Mouse (Mus musculus): ENCODE results near the gene Cct8. TPM values are rescaled to one million over a fixed set of nuclear protein-coding genes. Genes with fewer than 3 reads are reported as not detected.
A peak's percentile ranks its signal among the peaks of the same experiment; 100 is the strongest.

Cct8 gene
- 474 and 481 TPM in 2 replicates for polyA plus RNA-seq (2014; fragmentation: Nextera tagmentation; extraction: Ambion mirVana)

DNA sequence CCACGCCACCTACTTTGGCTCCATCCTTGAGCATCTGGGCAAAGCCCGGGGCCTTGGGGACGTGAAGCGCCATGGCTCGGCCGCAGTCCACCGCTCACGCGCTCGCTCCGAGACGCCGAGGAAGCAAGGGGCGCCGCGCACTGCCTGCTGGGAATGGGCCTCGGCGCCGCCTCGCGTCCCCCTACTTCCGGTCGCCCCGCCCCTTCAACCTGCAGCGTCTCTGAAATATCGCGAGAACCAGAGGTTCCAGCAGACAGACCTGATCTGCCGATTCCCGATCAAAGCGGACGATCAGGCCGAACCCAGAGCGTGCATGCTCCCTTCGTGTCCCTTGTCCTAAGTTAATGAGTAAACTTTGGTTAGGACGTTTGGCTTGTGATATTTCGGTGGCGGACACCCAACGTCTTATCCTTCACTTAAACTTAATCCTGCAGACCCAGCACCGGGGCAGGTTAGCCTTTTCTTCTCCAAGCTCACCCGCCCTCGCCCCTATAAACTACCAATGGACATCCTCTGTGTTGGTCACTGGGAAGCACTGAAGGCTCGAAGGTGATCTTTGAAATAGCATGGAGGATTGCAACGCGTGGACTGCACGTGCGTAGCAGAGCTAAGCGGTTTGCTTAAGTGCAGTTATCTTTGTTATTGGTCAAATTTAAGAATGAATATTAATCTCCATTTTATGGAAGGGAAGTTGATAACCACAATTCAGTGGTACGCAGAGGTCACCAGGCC lies at the start of gene Cct8:
TSS of gene Cct8 (minus strand) at position 158 of the 732 bp plus-strand sequence.
- Histone ChIP-seq H3K4me1 (ENCODE audit: insufficient read depth) (peaks cover 4% of the 10 kb centered on the region; the same call in 1 of the 2 replicates), H3K9me3 (ENCODE audit: low read depth, low read length) (no peaks in the 10 kb centered on the region), H3K27me3 (ENCODE audit: insufficient read depth, low read length) (no peaks in the 10 kb centered on the region), H3K27ac (ENCODE audit: low read depth) (peak within 1 kb of the TSS; percentile 84), H3K4me3 (ENCODE audit: low read depth, low read length) (peak within 1 kb of the TSS; percentile 98), H3K9ac (peak within 1 kb of the TSS; percentile 98), H3K36me3 (ENCODE audit: insufficient read depth) (peaks cover 29% of the 10 kb centered on the region), H3K4me2 (peak within 1 kb of the TSS; percentile 71)
- TF ChIP-seq CTCF (IDR thresholded peaks at IDR 0.05; ENCODE audit: low read depth) = no peak
- WGBS = under 1% methylated on average over 48 of the region's 48 CpGs
- DNase-seq (peak; percentile 99), ATAC-seq (ENCODE audit: insufficient read depth) (peak; percentile 96)

DNA sequence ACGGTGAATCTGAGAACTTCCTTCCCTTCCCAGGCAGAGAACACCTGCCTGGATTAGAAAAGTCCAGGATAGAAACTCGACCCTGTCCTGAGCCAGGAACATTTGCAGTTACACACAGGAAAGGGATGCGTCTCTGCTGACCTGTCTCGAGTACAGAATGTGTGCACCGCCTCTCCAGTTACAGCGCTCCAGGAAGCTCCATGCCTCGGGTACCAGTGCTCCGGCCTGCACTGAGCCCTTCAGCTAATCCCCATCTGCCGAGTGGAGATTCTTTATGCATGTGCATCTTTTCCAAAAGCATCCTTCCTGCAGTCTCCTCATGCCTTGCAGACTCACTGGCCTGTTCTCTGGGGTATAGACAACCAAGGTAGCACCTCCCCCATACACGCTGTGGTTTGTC lies 33.1 kb upstream of the Cct8 start:
- Histone ChIP-seq H3K4me1 (ENCODE audit: insufficient read depth) (no peaks in the 10 kb centered on the region), H3K4me2 (no peak overlapping the region), H3K9me3 (ENCODE audit: low read depth, low read length) (no peaks in the 10 kb centered on the region), H3K27me3 (ENCODE audit: insufficient read depth, low read length) (no peaks in the 10 kb centered on the region), H3K9ac (no peak overlapping the region), H3K4me3 (ENCODE audit: low read depth, low read length) (no peak overlapping the region), H3K36me3 (ENCODE audit: insufficient read depth) (no peaks in the 10 kb centered on the region), H3K27ac (ENCODE audit: low read depth) (no peak overlapping the region)
- no peak for TF ChIP-seq CTCF (IDR thresholded peaks at IDR 0.05; ENCODE audit: low read depth)
- DNase-seq (no peak), ATAC-seq (ENCODE audit: insufficient read depth) (no peak)
- WGBS = 52% methylated on average over 10 of the region's 10 CpGs

DNA sequence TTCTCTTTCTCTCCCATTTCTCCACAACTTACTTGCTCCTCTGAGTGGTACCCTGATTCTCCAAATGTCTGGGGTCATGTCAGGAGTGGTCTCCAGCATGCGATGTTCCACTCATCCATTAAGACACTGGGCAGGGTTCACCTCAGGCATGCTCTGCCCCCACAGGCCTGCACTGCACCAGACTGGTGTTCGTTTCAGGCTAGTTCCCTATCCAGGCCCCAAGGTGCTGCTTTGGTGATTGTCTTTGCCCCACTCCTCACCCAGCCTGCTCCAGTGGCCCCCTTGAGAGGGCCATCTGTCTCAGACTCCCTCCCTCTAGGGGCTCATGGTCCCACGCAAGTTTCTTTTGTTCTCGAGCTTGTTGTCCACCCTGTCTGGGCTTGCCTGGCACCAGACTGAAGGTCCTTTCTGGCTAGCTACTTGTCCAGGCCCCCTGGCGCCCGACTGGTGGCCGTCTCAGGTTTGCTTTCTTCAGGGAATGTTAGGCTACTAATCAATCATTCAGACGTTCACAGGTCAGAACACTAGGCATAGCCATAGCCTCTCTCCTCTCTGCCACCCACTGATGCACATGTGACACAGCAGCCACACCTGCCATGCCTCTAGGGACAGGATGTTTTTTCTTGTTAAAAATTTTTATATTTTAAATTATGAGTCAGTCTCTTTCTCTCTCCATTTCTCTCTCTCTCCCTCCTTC lies 32.0 kb upstream of the Cct8 start:
- no peaks in the 10 kb centered on the region for H3K9me3 ChIP-seq (ENCODE audit: low read depth, low read length)
- no peak overlapping the region for H3K9ac ChIP-seq
- ATAC-seq (ENCODE audit: insufficient read depth) (no peak), DNase-seq (no peak)
- H3K4me3 ChIP-seq (ENCODE audit: low read depth, low read length) = no peak overlapping the region
- 33% methylated on average over 8 of the region's 8 CpGs for WGBS
- no peak overlapping the region for H3K27ac ChIP-seq (ENCODE audit: low read depth)
- no peak overlapping the region for H3K4me2 ChIP-seq
- H3K36me3 ChIP-seq (ENCODE audit: insufficient read depth) = no peaks in the 10 kb centered on the region
- TF ChIP-seq CTCF (IDR thresholded peaks at IDR 0.05; ENCODE audit: low read depth) = no peak
- H3K4me1 ChIP-seq (ENCODE audit: insufficient read depth) = no peaks in the 10 kb centered on the region
- no peaks in the 10 kb centered on the region for H3K27me3 ChIP-seq (ENCODE audit: insufficient read depth, low read length)

DNA sequence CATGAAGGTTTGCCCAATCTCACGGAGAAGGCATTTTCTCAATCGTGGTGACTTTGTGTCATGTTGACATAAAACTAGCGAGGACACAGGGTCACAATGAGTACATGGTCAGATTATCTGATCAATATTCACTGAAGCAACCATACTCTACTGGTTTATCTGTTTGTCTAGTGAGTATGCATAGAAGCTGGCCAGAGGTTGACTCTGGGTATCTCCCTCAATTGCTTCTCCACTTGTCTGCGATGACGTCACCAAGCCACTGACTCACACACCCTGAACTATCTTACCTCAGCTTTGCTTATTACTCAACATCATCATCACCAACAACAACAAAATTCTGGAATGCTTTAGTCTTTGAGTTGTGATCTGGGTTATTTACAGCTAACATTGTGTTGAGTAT lies 28.6 kb upstream of the Cct8 start:
- no peak overlapping the region for H3K9ac ChIP-seq
- no peaks in the 10 kb centered on the region for H3K36me3 ChIP-seq (ENCODE audit: insufficient read depth)
- WGBS = 66% methylated on average over 5 of the region's 5 CpGs
- no peaks in the 10 kb centered on the region for H3K9me3 ChIP-seq (ENCODE audit: low read depth, low read length)
- H3K4me2 ChIP-seq = no peak overlapping the region
- no peak for DNase-seq
- no peak for TF ChIP-seq CTCF (IDR thresholded peaks at IDR 0.05; ENCODE audit: low read depth)
- H3K27ac ChIP-seq (ENCODE audit: low read depth) = no peak overlapping the region
- no peaks in the 10 kb centered on the region for H3K4me1 ChIP-seq (ENCODE audit: insufficient read depth)
- H3K27me3 ChIP-seq (ENCODE audit: insufficient read depth, low read length) = no peaks in the 10 kb centered on the region
- H3K4me3 ChIP-seq (ENCODE audit: low read depth, low read length) = no peak overlapping the region
- no peak for ATAC-seq (ENCODE audit: insufficient read depth)

DNA sequence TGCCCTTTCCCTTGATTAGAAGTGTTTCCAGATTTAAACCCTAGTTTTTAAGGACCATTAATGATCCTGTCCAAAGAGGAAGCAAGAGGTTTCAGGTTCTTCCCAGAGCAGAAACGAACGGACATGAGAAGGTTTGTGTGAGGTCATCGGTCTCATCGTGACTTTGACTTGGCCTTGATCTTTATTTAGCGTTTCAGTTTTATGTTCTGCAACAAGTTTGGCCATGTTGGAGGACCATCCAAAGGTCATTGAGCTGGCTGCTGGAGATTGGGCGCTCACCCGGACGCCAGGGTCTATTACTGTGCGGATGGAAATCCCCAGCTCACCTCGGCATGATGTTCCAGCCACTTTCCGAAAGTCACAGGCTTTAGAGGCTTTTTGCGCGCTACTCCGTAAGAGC lies 16.7 kb upstream of the Cct8 start:
- no peak overlapping the region for H3K4me3 ChIP-seq (ENCODE audit: low read depth, low read length)
- H3K27ac ChIP-seq (ENCODE audit: low read depth) = no peak overlapping the region
- TF ChIP-seq CTCF (IDR thresholded peaks at IDR 0.05; ENCODE audit: low read depth) = no peak
- no peak for ATAC-seq (ENCODE audit: insufficient read depth)
- H3K4me1 ChIP-seq (ENCODE audit: insufficient read depth) = no peaks in the 10 kb centered on the region
- no peak overlapping the region for H3K4me2 ChIP-seq
- no peak for DNase-seq
- H3K9me3 ChIP-seq (ENCODE audit: low read depth, low read length) = no peaks in the 10 kb centered on the region
- no peaks in the 10 kb centered on the region for H3K27me3 ChIP-seq (ENCODE audit: insufficient read depth, low read length)
- H3K9ac ChIP-seq = no peak overlapping the region
- no peaks in the 10 kb centered on the region for H3K36me3 ChIP-seq (ENCODE audit: insufficient read depth)
- 89% methylated on average over 14 of the region's 14 CpGs for WGBS

DNA sequence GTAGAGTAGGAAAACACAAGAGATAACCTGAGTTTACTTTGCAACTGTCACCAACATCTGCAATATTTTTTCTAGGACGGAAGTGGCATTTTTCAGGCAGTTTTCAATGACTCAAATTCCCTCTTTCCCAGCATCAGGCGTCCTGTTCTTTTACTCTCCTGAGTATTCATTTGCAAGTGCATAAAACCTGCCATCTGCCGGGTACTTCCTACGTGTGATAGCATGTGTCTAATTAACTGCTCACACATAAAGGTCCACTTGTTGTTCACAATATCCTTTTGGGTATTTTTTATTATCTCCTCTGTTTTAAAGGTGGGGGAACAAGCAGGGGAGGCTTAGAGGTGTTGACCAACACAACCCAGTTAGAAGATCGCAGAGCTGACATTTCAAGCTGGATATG lies 16.0 kb upstream of the Cct8 start:
- Histone ChIP-seq H3K36me3 (ENCODE audit: insufficient read depth) (no peaks in the 10 kb centered on the region), H3K4me3 (ENCODE audit: low read depth, low read length) (no peak overlapping the region), H3K4me2 (no peak overlapping the region), H3K27ac (ENCODE audit: low read depth) (no peak overlapping the region), H3K27me3 (ENCODE audit: insufficient read depth, low read length) (no peaks in the 10 kb centered on the region), H3K9ac (no peak overlapping the region), H3K4me1 (ENCODE audit: insufficient read depth) (no peaks in the 10 kb centered on the region), H3K9me3 (ENCODE audit: low read depth, low read length) (no peaks in the 10 kb centered on the region)
- TF ChIP-seq CTCF (IDR thresholded peaks at IDR 0.05; ENCODE audit: low read depth) = no peak
- WGBS = 74% methylated on average over 5 of the region's 5 CpGs
- no peak for ATAC-seq (ENCODE audit: insufficient read depth)
- DNase-seq = no peak

DNA sequence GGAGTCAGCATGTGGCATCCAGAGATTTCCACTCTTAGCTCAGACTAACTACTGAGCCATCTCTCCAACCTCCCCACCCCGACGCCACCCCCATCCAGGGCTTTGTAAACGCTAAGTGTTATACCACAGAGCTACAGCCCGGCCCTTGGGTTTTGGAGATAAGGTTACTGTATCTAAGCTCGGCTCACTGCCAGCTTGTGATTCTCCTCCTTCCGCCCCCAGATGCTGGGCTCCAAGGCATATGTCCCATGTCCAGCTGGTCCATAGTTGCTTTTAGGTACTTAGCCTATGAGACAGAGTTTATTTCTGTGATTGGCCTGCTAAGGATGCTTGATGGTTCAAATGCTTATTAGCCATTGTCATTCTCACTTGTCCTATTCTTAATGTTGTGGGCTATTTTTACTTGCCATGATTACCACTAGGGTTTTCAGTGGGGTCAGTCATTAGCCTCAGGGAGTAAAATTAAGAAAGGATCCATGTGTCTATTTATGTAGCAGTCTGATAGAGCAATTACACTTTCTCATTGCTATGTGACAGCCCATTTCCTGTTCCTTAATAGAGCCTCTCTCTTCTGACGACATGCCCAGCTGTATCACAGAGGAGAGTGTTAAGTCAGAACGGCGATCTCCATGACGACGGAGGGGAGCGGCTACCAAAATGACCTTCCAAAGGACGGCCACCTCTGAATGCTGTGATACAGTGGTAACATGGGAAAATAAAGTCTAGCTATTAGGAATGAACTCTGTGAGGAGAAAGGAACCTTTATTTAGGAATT lies 5.8 kb upstream of the Cct8 start:
- ATAC-seq (ENCODE audit: insufficient read depth) (peak; percentile 87), DNase-seq (peak; percentile 75)
- Histone ChIP-seq H3K9me3 (ENCODE audit: low read depth, low read length) (no peaks in the 10 kb centered on the region), H3K36me3 (ENCODE audit: insufficient read depth) (no peaks in the 10 kb centered on the region), H3K27me3 (ENCODE audit: insufficient read depth, low read length) (no peaks in the 10 kb centered on the region), H3K4me1 (ENCODE audit: insufficient read depth) (peaks cover 13% of the 10 kb centered on the region; the same call in 1 of the 2 replicates), H3K4me2 (no peak overlapping the region), H3K9ac (no peak overlapping the region), H3K4me3 (ENCODE audit: low read depth, low read length) (no peak overlapping the region), H3K27ac (ENCODE audit: low read depth) (peak overlapping the region; percentile 58; the same call in 1 of the 2 replicates)
- TF ChIP-seq CTCF (IDR thresholded peaks at IDR 0.05; ENCODE audit: low read depth) = no peak
- 24% methylated on average over 13 of the region's 13 CpGs for WGBS

All from lung, embryonic 14.5 days (tissue).